Mouse (Mus musculus) embryonic stem cell, embryonic (primary cell): ENCODE data around the gene Ryk.

Experiments
- CTCF ChIA-PET, 4 experiments: fragments of 300-600 bp in 2 of 4; fragments of 350-600 bp in 2 of 4; sonication (Branson Sonifier 250); formaldehyde crosslinking; loops; one replicate each; lab custom pipeline; 2022; ENCODE audit warnings: inconsistent platforms in 2 of 4; lab: Charles Lee
- POLR2A ChIA-PET, 4 experiments: fragments of 300-600 bp in 2 of 4; fragments of 350-600 bp in 2 of 4; sonication (Branson Sonifier 250); formaldehyde crosslinking; loops; one replicate each; lab custom pipeline; 2022; ENCODE audit warnings: antibody characterized with exemption in 4 of 4, inconsistent platforms in 1 of 4; lab: Charles Lee

The Ryk gene

GRCm38 (mm10) chr9:102843577-102843976, 8.9 kb downstream of the Ryk start:
- ChIA-PET POLR2A (interaction anchor here in 3 of 4 experiments (0.7 to 1.2 kb wide), 8 partner anchors 9 to 303 kb away, joined by 3 to 5 read pairs (median 3); partner anchors contain the start of gene Ryk (in 2 of the 3)), CTCF (interaction anchor here in 2 of 4 experiments (0.5 to 1.5 kb wide), 4 partner anchors 24 to 220 kb away, joined by 3 to 4 read pairs (median 3); no protein-coding TSS in a partner anchor)

- ChIA-PET POLR2A (interaction anchor here in 3 of 4 experiments (0.6 to 1.9 kb wide), 5 partner anchors 8 to 128 kb away, joined by 3 to 5 read pairs (median 3); no protein-coding TSS in a partner anchor), CTCF (interaction anchor here in 3 of 4 experiments (0.7 to 1.3 kb wide), 4 partner anchors 21 to 213 kb away, joined by 3 to 5 read pairs (median 4); no protein-coding TSS in a partner anchor)
Observed at GRCm38 (mm10) chr9:102845851-102846250, 11.1 kb downstream of the Ryk start.

DNA sequence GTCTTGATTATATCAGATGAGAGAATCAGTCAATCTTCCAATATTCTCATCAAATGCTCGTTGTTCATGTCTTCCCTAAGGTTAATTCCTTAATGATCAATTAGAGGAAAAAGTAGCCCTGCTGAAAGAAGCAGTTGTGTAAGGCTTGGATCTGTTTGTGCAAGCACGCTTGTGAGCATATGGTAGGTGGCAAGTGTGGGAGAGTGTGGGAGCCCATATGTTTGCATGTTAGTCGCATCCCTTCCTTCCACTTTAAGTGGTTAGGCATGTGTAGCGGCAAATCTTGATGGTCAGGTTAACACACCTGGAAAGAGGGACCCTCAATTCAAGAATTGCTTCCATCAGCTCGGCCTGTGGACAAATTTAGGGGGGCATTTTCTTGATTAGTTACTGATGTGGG, 11.6 kb downstream of the Ryk start:
- POLR2A ChIA-PET: interaction anchor here in 3 of 4 experiments (1.1 to 2.3 kb wide), 4 partner anchors 9 to 53 kb away, joined by 3 to 5 read pairs (median 4); no protein-coding TSS in a partner anchor
- CTCF ChIA-PET: interaction anchor here in 2 of 4 experiments (1.1 kb wide), 2 partner anchors 21 kb away, joined by 3 to 5 read pairs; no protein-coding TSS in a partner anchor

- POLR2A ChIA-PET: no interaction called here
Observed at GRCm38 (mm10) chr9:102852076-102853022, 17.6 kb downstream of the Ryk start.

GRCm38 (mm10) chr9:102857856-102858255, 23.1 kb downstream of the Ryk start:
- CTCF ChIA-PET: interaction anchor here in 1 of 4 experiments (1.2 kb wide), 1 partner anchor 9 kb away, joined by 5 read pairs; no protein-coding TSS in a partner anchor

More at GRCm38 (mm10) chr9:102852076-102853022, 17.6 kb downstream of the Ryk start:
- CTCF ChIA-PET: no interaction called here

DNA sequence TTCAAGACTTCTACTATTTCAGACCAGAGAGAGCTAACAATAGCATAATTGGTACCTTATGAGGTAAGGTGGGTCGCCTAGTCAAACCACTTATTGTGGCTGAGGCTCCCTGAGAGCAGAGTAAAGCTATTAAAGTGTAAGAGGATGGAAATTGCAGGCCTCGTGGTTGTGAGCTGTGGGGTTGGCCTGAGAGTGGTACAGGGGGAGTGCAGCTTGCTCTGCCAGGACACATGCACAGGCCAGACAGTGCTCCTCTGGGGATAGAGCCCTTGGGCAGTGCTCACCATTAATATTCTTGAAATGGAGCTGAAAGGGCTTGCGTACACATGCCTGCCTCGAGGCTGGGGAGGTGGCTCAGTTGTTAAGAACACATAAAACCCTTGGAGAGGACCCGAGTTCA, 23.6 kb downstream of the Ryk start:
- ChIA-PET POLR2A (interaction anchor here in 2 of 4 experiments (1.1 to 1.8 kb wide), 2 partner anchors 17 to 166 kb away, joined by 3 to 7 read pairs; no protein-coding TSS in a partner anchor), CTCF (interaction anchor here in 1 of 4 experiments (1.2 kb wide), 1 partner anchor 9 kb away, joined by 5 read pairs; no protein-coding TSS in a partner anchor)

More at GRCm38 (mm10) chr9:102857856-102858255, 23.1 kb downstream of the Ryk start:
- POLR2A ChIA-PET: interaction anchor here in 1 of 4 experiments (1.1 kb wide), 1 partner anchor 165 kb away, joined by 3 read pairs; no protein-coding TSS in a partner anchor

- CTCF ChIA-PET: interaction anchor here in 1 of 4 experiments (0.7 to 1.3 kb wide), 2 partner anchors 18 to 20 kb away, joined by 3 read pairs; no protein-coding TSS in a partner anchor
- POLR2A ChIA-PET: interaction anchor here in 1 of 4 experiments (1.8 kb wide), 1 partner anchor 18 kb away, joined by 7 read pairs; no protein-coding TSS in a partner anchor
Observed at GRCm38 (mm10) chr9:102859399-102859798, 24.7 kb downstream of the Ryk start.

DNA sequence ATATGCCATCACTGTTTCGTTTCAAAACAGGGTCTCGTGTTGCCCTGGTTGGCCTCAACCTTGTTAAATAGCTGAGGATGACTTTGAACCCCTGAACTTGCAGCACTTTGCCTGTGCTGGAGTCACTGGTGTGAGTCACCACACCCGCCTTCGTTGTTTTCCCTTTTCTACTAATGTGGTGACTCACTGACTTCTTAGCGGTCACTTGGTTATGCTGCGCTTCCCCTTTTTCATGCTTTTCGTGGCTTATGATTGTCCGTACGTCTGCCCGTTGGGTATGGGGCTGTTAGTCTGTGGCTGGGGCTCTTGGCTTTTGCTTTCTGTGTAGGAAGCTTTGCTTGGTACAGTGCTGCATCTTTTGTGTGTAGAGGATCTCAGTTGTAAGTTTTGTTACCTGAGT, 25.2 kb downstream of the Ryk start:
- ChIA-PET CTCF (interaction anchor here in 1 of 4 experiments (0.7 to 1.3 kb wide), 2 partner anchors 18 to 20 kb away, joined by 3 read pairs; no protein-coding TSS in a partner anchor), POLR2A (interaction anchor here in 1 of 4 experiments (1.8 kb wide), 1 partner anchor 18 kb away, joined by 7 read pairs; no protein-coding TSS in a partner anchor)

DNA sequence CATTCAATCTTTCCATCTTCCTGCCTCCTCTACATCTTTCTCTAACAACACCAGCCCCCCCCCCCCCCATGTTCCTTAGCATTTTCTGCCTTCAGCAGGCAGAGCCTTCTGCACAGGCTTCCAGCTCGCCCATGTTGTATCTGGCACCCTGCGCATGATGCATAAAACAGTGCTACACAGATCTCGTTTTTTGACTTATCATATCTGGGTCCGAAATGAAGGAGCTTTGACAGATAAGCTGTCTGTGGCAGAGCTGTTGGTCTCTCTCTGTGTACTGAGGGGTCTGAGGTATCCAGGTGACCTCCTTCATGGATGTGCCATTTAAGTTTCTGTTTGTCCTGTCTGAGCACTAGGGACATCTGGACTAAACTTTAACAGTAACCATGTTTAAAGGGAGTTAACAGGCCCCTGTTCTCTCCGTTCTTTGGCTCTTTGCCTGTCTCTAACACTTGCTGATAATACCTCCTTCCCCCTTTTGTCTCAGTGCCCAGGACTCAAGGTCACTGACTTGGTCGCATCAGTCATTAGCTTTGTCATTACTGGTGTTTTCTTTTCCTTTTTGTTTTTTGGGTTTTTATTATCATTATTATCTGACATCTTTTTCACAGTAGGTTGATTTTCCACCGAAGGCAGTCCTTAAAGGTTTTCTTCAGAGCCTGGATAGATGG, 26.2 kb downstream of the Ryk start:
- ChIA-PET POLR2A (interaction anchor here in 3 of 4 experiments (0.6 to 1.8 kb wide), 7 partner anchors 14 to 143 kb away, joined by 3 to 9 read pairs (median 4); no protein-coding TSS in a partner anchor), CTCF (interaction anchor here in 2 of 4 experiments (1.1 to 1.2 kb wide), 2 partner anchors 224 to 259 kb away, joined by 4 read pairs; no protein-coding TSS in a partner anchor)

DNA sequence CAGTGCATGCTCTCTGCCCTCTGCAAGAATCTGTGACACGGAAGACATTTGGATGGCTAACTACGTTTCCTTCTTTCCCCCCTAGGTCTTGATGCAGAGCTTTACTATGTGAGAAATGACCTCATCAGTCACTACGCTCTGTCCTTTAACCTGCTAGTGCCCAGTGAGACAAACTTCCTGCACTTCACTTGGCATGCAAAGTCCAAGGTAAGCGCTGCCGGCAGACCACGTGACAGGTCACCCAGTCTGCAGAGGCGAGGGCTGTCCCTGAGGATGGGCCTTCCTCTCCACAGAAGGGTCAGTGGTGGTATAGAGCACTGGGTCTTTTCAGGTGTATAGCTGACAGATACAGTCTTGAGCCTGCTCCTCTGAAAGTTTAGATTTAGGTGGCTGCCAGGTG, 27.1 kb downstream of the Ryk start:
- ChIA-PET POLR2A (interaction anchor here in 3 of 4 experiments (0.6 to 1.8 kb wide), 6 partner anchors 15 to 144 kb away, joined by 3 to 6 read pairs (median 3); no protein-coding TSS in a partner anchor), CTCF (interaction anchor here in 2 of 4 experiments (1.1 to 1.2 kb wide), 2 partner anchors 225 to 260 kb away, joined by 4 read pairs; no protein-coding TSS in a partner anchor)

- CTCF ChIA-PET: no interaction called here
- POLR2A ChIA-PET: interaction anchor here in 2 of 4 experiments (1.4 to 1.8 kb wide), 4 partner anchors 15 to 144 kb away, joined by 3 to 6 read pairs (median 4); no protein-coding TSS in a partner anchor
Observed at GRCm38 (mm10) chr9:102862260-102862659, 27.5 kb downstream of the Ryk start.

DNA sequence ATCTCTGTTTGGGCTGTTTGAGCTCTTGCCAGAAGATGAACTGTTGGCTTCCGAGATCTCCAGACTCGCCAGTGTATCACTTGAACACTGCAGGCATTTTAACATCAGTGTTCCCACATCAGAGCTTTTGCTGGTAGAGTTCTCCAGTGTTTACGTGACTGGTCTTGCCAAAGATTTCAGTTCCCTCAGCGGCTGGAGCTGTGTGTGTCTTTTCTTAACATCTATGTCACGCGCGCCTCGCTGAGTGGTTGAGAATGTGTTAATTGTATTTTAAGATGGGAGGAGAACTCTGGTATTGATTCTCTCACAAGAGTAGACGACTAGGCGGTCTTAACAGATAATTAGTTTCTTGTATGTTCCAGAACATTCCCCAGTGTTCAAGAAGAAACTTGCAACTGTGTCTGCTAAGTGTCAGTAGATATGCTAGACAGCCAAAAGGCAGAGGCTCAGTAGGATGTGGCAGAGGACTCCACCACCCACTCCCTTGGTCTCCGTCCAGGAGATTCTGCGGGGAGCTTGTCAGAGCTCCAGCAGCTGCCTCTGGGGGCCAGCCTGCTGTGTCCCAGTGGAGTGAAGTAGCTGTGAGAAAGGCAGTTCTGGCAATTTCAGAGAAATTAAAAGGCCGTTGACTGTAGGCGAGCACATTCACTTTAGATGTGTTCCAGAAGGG, 29.3 kb downstream of the Ryk start:
- ChIA-PET POLR2A (interaction anchor here in 2 of 4 experiments (0.7 to 2.1 kb wide), 4 partner anchors 81 to 956 kb away, joined by 3 to 14 read pairs (median 6); no protein-coding TSS in a partner anchor), CTCF (interaction anchor here in 3 of 4 experiments (0.5 to 1.3 kb wide), 6 partner anchors 35 to 231 kb away, joined by 3 to 4 read pairs (median 3); no protein-coding TSS in a partner anchor)

DNA sequence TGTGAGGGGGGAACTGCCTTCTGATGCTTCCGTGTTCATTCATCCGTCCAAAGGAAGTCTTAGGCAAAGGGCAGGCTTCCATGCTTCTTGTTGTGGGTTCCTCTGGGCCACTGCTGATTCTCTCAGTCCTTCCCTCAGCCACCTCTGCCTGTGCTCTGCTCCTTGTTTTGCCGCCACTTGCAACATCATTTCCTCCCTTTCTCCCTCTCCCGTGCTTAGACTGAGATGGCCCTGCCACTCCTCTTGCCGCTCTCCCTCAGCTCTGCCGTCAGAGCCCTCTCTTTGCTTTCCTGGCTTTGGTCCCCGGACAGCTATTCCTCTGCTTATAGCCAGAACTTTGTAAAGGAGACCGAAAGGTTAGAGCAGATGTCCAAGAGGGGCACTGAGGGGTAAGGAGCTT, 30.2 kb downstream of the Ryk start:
- CTCF ChIA-PET: interaction anchor here in 3 of 4 experiments (0.7 to 2.6 kb wide), 7 partner anchors 80 to 243 kb away, joined by 3 to 40 read pairs (median 5); no protein-coding TSS in a partner anchor
- POLR2A ChIA-PET: interaction anchor here in 2 of 4 experiments (1.1 to 2.1 kb wide), 5 partner anchors 72 to 228 kb away, joined by 3 to 14 read pairs (median 3); no protein-coding TSS in a partner anchor

GRCm38 (mm10) chr9:102865946-102866737, 31.4 kb downstream of the Ryk start:
- ChIA-PET POLR2A (interaction anchor here (0.5 to 1.9 kb wide), 22 partner anchors 13 to 244 kb away, joined by 3 to 9 read pairs (median 3); partner anchors contain the start of genes Anapc13 (in 3 of the 4) and Cep63 (in 3 of the 4)), CTCF (interaction anchor here (0.5 to 2.6 kb wide), 57 partner anchors 8 to 945 kb away, joined by 3 to 40 read pairs (median 5); partner anchors contain the start of genes Cep63 (in 1 of the 4) and Ryk (in 1 of the 4))

DNA sequence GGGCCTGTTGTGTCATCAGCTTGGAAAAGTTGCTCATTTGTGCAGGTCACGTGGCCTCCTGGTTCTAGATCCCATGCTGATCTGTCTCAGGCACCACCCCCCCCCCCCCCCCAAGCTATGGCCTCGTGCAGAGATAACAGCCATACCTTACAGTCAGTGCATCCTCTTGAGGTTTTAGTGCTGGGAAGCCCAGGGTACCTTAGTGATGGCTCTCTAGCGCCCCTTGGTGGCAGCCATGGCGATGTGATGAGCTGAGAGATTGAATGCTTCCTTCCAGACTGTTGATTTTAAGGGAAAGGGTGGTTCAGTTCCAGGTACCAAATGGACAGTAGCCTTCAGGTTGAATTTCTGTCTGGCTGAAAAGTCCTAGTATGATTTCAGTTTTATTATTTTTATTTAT, 32.2 kb downstream of the Ryk start:
- POLR2A ChIA-PET: interaction anchor here (0.5 to 1.9 kb wide), 26 partner anchors 11 to 328 kb away, joined by 3 to 9 read pairs (median 3); partner anchors contain the start of genes Anapc13 (in 3 of the 4) and Cep63 (in 3 of the 4)
- CTCF ChIA-PET: interaction anchor here (0.5 to 2.6 kb wide), 96 partner anchors 8 to 945 kb away, joined by 3 to 40 read pairs (median 4); partner anchors contain the start of genes Anapc13 (in 1 of the 4), Cep63 (in 1 of the 4) and Ryk (in 1 of the 4)
